Mouse (Mus musculus): ENCODE measurements at regions not wholly inside any gene's neighbourhood (a gene's known extent, or its start where the extent isn't known, plus 50 kb on each side); places are given as distances from the start of the nearest gene placed in this dataset.
"Not testable (repeated sequence)": the region's sequence is repeated elsewhere in the genome, so short reads cannot be mapped to it uniquely, and the experiment has no call there.

DNA sequence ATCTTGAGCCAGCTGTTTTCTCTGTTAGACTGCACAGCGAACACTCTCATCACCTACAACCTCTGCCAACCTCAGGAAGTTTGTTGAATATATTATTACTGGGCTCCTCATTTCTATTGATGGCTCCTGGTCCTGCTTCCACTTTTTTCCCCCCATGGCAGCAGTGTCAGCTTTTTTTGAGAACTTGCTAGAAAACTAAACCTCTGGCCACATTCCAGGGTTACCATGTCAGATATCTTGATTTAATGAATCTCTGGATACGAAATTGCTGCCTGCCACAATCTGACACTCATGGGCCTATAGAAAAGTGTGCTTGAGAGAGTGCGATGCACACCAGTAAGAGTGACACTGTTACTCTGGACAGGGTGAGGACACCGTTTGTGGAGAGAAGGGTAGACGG lies 170.6 kb upstream of the Slc25a13 start:
- no peak for DNase-seq

DNA sequence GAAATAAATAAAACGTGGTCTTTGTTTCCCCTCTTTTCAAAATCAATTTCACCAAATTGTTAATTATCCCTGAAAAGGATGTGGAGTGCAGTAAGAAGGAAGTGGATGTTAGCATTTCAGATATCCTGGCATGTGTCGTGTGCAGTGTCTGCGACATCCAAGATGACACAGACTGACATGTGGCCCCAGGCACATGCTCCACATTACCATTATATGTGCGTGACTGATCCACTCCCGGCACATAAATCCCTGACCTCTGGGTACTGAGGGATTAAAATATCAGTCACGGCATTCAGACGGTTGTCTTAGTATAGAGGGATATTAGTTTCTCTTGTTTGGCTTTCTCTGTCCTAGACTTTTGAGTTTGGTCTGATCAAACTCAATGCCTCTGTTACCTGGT lies 168.0 kb upstream of the Slc25a13 start:
- no peak for DNase-seq

DNA sequence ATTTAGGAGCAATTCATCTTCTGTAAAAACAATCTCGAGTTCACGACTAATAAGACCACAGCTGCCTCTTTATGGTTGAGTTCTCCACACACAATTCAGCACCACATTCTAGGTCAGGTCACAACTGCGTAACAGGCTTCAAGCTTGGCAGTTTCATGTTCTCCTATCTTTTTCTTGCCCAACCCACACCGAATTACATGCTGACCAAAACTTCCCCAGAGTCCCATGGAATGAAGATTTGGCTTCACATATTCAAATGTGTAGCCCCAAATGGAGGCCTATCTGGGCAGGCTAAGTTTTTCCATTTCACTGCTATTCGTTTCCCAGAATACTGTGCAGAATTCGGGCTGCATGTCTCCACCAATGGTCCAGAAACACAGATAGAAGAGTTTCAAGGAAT lies 167.5 kb upstream of the Slc25a13 start:
- DNase-seq: no peak

DNA sequence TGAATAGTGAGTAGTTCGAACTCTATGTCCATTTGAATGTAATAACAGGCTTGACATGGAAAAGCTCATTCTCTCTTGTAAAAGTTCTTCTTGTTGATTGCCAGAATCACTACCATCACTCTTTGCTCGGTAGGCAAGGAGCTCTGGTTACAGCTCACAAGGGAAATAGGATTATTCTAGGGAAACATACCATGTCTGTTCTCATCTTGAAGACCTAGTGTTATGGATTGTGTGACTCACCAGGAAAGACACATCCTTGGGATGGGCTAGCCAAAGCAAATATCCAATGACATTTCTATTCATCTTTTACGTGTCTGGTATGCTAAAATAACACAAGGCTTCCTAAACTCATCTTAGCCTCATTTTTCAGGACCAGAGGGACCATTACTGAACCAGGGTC lies 155.4 kb upstream of the Slc25a13 start:
- no peak for DNase-seq

DNA sequence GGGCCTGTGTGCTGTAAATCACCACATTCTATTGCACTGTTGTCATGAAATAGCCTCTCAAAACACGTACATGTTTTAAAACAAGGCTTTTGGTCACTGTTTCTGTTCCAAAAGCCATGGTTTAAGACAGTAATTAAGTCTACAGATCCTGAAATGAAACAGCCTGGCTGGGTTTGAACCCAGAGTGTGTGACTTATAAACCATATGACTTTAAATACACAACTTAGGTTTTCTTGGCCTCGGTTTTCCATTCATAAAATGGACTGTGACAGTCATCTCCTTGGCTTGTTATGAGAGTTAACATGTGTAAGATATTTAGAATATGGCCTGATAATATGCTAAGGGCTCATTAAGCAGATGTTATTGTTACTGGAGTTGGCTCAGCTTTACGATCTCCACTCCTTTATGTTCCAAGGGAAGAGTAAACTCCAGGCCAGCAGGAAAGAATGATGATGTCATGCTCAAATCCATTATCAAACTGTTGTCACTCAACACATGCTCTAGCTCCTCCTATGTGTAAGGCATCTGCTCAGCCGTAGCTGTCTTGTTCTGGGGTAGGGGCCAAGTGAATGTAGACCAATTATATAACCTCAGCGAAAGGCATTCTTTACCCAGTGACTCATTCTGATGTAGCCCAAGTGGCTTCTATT lies 154.6 kb upstream of the Slc25a13 start:
- peak; percentile 45 for DNase-seq

DNA sequence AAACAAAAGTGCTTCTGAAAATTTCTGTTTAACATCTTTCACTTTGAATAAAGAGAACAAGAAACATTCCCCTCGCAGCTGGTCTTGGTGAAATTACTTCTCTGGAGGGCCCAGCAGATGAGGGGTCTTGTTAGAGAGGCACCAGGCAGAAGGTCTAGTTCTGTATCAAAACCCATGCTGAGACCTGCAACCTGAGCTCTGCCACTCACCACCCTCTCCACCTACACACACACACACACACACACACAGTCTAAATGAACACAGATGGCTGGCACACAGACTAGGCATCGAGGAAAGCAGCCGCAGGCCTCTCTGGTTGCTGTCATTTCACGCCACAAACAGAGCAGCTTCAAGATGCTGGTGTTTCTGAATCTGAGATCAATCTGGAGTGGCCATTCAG lies 147.1 kb upstream of the Slc25a13 start:
- DNase-seq: no peak

DNA sequence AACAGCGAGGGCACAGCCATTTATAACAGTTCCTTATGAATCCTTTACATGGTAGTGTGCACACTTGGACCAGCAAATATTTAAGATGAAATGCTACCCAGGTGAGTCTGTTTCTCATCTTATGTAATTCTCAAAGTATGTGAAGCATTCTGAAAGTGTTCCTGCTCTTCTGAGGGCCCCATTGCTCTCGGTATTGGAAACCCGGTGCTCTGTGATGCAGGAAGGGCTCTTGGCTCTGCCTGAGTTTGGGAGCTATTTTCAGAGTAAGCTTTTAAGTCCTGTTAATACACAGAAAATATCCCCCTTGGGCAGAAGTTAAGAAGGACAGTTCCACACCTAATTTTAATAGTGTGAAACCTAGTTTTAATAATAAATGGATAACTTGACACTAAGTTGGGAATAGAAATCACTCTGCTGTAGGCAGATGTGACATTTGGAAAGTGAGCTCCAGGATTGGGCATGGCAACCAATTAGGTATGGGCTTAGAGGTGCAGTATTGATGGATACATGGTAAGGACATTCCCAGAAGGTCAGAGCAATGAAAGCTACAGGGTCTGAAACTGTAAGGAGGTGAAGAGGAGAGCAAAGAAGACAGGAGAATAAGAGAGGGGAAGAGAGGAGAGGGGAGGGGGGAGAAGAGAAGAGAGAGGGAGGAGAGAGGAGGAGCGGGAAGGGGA lies 145.8 kb upstream of the Slc25a13 start:
- DNase-seq: no peak

DNA sequence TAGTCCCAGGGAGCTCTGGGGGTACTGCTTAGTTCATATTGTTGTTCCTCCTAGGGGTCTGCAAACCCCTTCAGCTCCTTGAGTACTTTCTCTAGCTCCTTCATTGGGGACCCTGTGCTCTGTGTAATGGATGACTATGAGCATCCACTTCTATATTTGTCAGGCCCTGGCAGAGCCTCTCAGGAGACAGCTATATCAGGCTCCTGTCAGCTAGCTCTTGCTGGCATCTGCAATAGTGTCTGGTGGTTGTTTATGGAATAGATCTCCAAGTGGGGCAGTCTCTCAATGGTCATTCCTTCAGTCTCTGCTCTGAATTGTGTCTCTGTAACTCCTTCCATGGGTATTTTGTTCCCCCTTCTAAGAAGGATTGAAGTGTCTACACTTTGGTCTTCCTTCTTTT lies 144.2 kb upstream of the Slc25a13 start:
- not testable (repeated sequence) for DNase-seq

DNA sequence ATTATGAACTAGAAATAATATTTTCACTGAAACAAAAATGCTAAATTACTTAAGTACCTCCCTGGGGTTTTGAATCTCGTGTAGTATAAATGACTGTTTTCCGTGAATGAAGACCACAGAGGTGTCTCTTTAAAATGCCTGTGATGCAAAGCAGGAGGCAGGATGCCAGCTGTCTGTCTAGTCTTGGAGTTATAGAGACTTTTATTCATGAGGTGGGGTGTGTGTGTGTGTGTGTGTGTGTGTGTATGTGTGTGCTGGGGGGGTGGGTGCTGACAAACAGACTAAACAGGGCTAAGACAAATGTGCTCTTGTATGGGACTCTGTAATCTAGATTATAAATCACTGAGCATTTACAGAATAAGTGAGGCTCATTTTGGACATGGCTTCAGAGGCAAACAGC lies 140.5 kb upstream of the Slc25a13 start:
- no peak for DNase-seq

DNA sequence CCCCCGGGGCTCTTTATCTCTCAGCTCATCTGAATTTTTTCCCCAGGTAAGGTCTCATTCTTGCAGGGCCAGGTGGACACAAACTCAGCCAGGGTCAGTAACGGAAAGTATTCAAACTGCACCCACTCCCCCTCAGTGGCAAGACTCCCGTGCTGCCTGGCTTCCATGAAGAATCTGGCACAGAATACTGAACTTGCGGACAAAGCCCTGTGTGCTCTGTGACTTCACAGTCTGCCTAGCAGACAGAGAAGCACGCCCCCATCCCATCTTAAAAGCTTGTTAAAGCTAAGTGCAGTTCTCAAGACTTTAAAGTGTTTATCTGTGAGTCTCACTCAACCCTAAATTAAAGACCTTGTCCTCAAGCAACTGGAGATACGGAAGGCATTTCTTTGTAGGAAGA lies 140.0 kb upstream of the Slc25a13 start:
- no peak for DNase-seq

DNA sequence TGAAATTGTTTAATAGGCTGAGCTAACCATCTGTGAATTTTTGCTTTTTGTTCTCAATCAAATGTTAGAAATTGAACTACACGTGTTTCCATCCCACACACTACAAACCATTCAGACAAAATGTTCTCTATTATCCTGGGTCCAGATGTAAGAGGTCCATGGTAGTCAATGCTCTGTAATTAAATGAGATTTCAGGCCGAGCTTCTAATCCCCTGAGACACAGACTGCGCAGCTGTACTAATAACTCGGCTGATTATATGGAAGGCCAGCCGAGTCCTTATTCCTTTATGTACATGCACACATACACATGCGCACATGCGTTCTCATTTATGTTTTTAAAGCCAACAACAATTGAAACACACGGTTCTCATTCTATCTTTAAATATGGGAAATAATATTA lies 118.3 kb upstream of the Slc25a13 start:
- DNase-seq: no peak

DNA sequence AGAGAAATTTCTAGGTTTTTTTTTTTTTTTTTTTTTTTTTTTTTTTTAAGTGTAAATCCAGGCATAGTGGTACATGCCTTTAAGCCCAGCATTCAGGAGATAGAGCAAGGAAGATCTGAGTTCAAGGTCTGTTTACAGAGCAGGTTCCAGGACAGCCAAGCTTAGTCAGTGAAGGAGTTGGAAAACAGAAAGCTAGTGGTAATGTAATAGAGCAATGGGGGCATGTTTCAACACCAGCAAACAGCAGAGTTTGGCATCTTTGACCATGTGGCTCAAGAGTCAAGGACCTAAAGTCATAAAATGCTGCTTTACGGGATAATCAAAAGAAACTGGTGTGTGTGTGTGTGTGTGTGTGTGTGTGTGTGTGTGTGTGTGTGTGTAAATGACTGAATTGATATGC lies 113.3 kb upstream of the Slc25a13 start:
- no peak for DNase-seq

DNA sequence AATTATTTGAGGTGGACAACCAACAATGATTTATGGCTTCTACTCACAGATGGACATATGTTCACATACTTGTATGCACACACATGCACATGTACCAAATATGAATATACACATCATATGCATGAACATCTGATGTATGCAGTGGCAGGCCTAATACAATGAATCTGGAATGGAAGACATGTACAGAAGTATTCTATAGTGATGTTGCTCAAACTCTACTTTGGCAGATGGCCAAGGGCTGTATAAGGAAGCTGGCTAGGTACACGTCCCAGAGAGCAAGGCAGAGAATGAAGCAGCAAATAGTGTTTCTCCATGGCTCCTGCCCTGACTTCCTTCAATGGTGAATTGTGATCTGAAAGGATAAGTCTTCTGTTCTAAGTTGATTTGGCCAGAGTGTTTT lies 108.5 kb upstream of the Slc25a13 start:
- no peak for DNase-seq

DNA sequence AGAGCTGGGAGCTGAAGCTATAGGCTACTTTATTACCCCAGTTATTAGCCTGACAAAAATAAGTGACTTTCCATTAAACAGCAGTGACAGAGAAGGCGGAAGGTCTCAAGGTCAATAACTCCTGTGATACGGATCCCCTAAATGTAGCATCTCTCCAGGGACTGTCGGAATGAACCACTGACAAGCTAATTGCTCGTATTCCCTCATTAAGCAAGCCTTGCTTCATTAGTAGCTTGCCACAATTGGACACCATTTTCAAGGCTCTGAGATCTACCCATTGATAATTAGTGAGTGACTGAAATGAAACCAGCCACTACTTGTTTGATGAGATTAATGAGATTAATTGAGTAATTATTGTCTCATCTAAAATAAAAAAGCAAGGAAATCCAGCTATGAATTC lies 99.8 kb upstream of the Slc25a13 start:
- no peak for DNase-seq

DNA sequence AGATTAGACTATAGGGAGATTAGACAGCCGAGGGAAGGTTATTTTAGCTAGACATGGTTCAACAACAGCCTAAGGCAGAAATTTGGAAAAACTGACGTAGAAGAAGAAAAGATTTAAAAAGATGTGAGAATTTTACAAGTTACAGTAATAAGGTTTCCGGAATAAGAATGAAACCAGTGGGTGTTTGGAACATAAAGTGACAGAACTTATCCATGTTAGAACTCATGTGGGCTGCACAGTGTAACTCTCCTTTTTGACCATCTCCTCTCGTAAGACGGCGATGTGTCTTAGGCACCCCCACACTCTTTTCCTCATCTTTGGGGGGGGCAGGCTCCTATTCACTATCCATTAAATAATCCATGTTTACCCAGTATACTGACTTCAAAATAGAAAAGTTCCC lies 96.2 kb upstream of the Slc25a13 start:
- DNase-seq: no peak

DNA sequence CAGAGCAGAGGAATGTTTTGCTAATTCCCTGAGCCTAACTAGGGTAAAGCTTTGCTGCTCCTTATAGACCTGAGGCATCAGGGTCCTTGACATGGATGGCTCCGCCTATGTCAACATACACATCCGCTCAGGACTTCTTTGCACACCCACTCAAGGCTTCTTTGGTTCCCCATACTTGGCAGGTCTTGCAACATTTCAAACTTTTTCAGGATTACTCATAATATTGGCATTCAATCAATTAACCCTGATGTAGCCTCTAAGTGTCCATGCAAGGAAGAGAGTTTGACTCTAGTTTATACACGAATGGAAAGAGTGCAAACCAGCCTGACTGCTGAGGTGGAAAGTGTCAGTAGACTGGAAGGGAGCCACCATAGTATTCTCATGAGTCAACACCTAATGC lies 93.2 kb upstream of the Slc25a13 start:
- no peak for DNase-seq

DNA sequence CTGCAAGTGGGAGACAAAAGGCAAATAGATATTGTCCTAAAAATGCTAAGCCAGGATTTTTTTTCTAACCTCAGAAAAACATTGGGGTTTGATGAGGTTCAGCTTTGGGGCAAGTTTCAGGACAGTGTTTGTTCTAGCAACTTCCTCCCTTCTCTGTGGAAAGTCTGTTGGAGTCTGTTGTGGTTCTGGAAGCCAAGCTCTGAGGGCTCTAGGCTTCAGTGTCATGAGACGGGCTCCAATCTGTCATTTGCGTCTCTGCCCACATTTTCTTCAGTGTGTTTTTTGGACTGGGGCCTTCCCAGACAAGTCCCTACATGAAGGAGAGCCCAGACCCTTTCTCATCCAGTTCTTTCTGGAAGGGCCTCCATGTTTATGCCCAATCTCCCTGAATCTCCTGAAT lies 90.6 kb upstream of the Slc25a13 start:
- no peak for DNase-seq

DNA sequence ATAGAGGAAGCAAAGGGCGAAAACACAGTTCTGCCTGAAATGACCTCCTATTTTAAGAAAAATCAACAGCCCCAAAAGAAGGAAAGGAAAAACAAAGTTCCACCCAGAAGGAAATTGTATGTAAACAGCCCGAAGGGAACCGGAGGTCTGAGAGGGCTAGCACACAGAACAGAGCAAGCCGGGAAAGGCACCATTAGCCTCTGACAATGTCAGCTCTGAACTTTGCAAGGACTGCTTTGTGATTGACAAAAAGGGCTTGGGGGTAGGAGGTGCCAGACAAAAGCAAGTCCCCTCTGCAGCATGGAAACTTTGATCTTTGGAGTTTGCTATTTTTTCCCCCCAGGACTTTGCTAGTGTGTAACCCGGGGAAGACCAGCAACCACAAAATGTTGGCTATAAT lies 86.8 kb upstream of the Slc25a13 start:
- no peak for DNase-seq

DNA sequence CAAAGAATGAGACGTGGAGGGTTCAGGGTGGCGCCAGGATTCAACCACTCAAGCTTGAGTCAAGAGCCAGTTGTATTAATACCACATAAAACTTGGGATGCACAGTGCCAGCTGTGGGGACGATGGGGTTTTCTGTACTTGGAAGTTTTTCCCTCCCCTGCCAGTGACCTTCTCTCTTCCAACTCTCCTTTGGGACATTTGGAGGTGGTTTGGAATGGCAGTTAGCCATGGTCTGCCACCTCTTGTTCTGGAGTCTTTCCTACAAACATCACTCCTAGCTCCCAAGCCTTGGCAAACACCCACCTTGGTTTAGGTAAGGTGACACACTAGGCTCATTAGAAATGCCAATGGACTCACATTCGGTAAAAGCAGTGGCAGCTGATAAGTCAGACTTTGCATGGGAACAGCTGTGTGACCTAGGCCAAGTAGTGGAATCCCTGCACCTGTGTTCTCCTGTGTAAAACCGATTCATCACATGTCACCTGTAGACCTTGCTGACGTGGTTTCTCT lies 84.1 kb upstream of the Slc25a13 start:
- DNase-seq: no peak

DNA sequence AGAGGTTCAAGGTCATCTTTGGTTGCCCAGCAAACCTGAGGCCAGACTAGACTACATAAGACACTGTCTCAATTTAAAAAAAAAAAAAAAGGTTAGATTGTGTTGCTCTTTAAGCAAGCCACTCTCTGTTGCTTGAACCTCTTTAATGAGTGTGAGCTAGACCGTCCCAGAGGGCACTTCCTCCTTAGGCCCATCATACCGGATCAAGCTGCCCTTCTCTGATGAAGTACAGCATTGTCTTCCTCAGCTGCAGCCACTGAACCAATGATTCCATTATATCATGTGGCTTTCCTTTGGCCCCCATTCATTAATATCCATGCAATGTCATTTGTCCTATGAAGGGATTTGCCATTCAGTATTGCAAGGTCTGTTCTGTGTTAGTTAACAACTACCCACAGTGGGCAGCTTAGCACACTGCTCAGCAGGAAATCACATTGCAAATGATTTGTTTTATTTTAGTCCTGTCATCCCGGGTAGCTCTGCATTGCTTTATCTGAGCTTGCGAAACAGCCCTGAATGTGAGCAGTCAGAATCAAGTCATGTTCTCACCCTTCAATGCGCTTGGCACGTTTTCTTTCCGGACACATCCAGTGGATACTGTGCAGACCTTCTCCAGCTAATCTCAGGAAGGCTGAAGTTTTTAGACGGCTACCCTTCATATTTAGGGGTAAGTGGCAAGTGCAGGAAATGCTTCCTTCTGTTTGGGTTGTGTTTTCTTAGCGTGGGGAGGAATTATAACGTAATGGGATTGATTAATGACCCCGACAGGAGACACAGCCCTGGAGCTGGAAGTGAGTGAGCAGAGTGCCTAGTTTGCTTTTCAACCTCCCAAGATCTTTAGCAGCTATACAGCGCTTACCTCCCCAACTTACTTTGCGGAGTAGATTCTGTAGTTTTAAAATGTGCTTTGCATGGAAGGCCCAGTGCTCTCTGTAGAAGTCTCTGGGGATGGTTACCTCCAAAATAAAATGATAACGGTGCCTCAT lies 82.2 kb upstream of the Slc25a13 start:
- DNase-seq: peak; percentile 57

DNA sequence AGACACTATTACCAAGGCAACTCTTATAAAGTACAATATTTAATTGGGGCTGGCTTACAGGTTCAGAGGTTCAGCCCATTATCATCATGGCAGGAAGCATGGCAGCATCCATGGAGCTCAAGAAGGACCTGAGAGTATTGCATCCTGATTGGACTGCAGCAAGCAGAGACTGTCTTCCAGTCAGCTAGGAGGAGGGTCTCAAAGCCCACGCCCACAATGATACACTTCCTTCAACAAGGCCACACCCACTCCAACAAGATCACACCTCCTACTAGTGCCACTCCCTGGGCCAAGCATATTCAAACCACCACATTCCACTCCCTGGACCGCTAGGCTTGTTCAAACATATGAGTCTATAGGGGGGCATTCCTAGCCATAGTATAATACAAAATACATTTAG lies 78.6 kb upstream of the Slc25a13 start:
- not testable (repeated sequence) for DNase-seq

DNA sequence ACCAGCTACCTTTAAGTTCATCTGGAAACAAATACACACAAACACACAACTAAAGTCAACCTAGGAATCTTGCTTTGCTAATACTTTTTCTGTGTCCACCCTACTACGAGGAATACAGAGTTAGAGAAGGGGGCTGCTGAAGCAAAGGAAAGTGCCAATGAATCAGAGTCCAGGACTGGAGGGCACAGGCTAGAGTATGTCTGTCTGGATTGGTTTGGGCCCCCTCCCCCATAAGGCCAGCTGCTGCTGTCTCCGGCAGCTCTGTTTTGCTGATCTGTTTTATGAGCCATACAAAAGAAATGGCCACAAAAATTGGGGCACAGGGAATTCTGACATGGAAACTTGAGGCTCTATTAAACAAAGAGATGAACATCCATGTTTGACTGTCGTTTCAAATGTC lies 74.8 kb upstream of the Slc25a13 start:
- no peak for DNase-seq

DNA sequence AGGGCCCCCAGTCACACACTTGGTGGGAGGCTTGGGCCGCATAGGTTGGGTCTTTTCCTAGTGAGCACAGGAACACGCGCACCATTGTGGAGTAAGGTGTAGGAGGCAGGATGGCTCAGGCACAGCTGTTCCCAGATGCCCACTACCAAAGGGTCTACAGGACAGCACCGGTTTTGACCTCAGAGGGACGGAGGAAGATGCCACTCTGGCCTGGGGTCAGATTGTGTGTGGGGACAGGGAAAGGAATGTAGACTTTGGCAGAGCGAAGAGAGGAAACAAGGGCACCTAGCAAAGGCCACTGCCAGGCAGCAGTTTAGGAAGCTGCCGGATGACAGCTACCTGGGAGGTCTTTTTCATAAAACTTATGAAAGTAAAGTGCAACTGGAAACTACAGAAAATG lies 73.5 kb upstream of the Slc25a13 start:
- DNase-seq: no peak

Measured in heart, postnatal 4 days (tissue).